Mouse (Mus musculus) G1E (cell line): Measurements from ENCODE around the gene Zeb2. TPM values are rescaled to one million over a fixed set of nuclear protein-coding genes. Genes with fewer than 3 reads are reported as not detected.

Experiments used
- ATAC-seq: 2 replicates; pipeline ENCODE4 v1.8.0; 2016; ENCODE audit warnings: mild to moderate bottlenecking; ENCODE audit not compliant: insufficient number of reproducible peaks, poor library complexity, low FRiP score, severe bottlenecking; ENCODE audit errors: extremely low read depth
- DNase-seq: peaks from one replicate; pipeline ENCODE4 v3.0.0; 2012; ENCODE audit warnings: low spot score
- H3K27me3 ChIP-seq: 2 replicates; pipeline ENCODE4 v1.6.1; 2012; ENCODE audit warnings: mild to moderate bottlenecking, low read length, inconsistent platforms; ENCODE audit not compliant: insufficient read depth
- H3K36me3 ChIP-seq: replicated peaks from 2 replicates; pipeline ENCODE3; 2012; ENCODE audit warnings: mild to moderate bottlenecking, inconsistent platforms
- H3K4me1 ChIP-seq: 2 replicates; pipeline ENCODE4 v1.6.1; 2012; ENCODE audit warnings: low read depth, low read length, inconsistent platforms, mixed read lengths; ENCODE audit not compliant: insufficient read depth
- H3K4me3 ChIP-seq: 2 replicates; pipeline ENCODE4 v1.5.1; 2012; ENCODE audit warnings: low read depth, mild to moderate bottlenecking, inconsistent platforms, low read length, moderate library complexity, mixed read lengths
- H3K9me3 ChIP-seq: replicated peaks from 2 replicates; pipeline ENCODE4 v1.6.1; 2012; ENCODE audit warnings: inconsistent platforms
- CTCF ChIP-seq: IDR thresholded peaks from 2 replicates; pipeline ENCODE4 v1.5.1; 2012; ENCODE audit warnings: low read depth, low read length, inconsistent platforms, mixed read lengths
- GATA1 ChIP-seq: IDR thresholded peaks from 2 replicates; pipeline ENCODE4 v1.6.1; 2012; ENCODE audit warnings: borderline replicate concordance, low read length, inconsistent platforms, mixed read lengths
- GATA2 ChIP-seq: IDR thresholded peaks from 2 replicates; pipeline ENCODE4 v1.6.1; 2012; ENCODE audit warnings: low read depth, low read length, inconsistent platforms, borderline replicate concordance
- POLR2AphosphoS5 ChIP-seq: IDR thresholded peaks from 2 replicates; pipeline ENCODE4 v1.6.1; 2012; ENCODE audit warnings: low read depth, low read length, inconsistent platforms; ENCODE audit not compliant: insufficient replicate concordance
- TAL1 ChIP-seq: conservative IDR thresholded peaks from 2 replicates; pipeline ENCODE4 v1.6.1; 2012; ENCODE audit warnings: low read depth, low read length, inconsistent platforms, mixed read lengths
- polyA plus RNA-seq: library from polyadenylated mRNA; stranded (reverse); fragments of >175 nt; gene quantifications from 2 replicates; pipeline ENCODE4 v1.2.3, GENCODE M21; 2012
- total RNA-seq, 2 experiments: library from RNA; stranded (forward) in 1 of 2; stranded (reverse) in 1 of 2; fragments of 200-1000 nt in 1 of 2; fragments of >200 nt in 1 of 2; fragmentation: Nextera tagmentation in 1 of 2; gene quantifications; 2 replicates each; pipeline ENCODE4 v1.2.3; 2014 to 2017

Gene Zeb2
- total and polyA plus RNA-seq, 3 experiments, result 5.6 to 216 (median 79.0) TPM

- no peak for ATAC-seq
- Histone ChIP-seq H3K36me3 (no peaks in the 10 kb centered on the region), H3K4me1 (peaks cover 7% of the 10 kb centered on the region), H3K27me3 (no peaks in the 10 kb centered on the region), H3K9me3 (no peaks in the 10 kb centered on the region), H3K4me3 (no peak overlapping the region)
- no peak for DNase-seq
- TF ChIP-seq GATA2, result no peak
- no peak for TF ChIP-seq POLR2AphosphoS5
- TF ChIP-seq TAL1, result no peak
- no peak for TF ChIP-seq CTCF
- TF ChIP-seq GATA1, result no peak
These were observed 151.2 kb downstream of the Zeb2 start for GRCm38 (mm10) chr2:44965834-44966555.

- no peaks in the 10 kb centered on the region for H3K27me3 ChIP-seq
- no peak overlapping the region for H3K4me3 ChIP-seq
- peaks cover 4% of the 10 kb centered on the region; the same call in 1 of the 2 replicates for H3K4me1 ChIP-seq
- DNase-seq (no peak), ATAC-seq (peak; percentile 15; the same call in 1 of the 2 replicates)
- H3K9me3 ChIP-seq, result no peaks in the 10 kb centered on the region
- TF ChIP-seq TAL1, result no peak
- TF ChIP-seq GATA1, result no peak
- no peak for TF ChIP-seq POLR2AphosphoS5
- no peak for TF ChIP-seq CTCF
- TF ChIP-seq GATA2, result no peak
- H3K36me3 ChIP-seq, result no peaks in the 10 kb centered on the region
These were observed 154.6 kb downstream of the Zeb2 start for GRCm38 (mm10) chr2:44962620-44963019.

GRCm38 (mm10) chr2:44961192-44961591 lies 156.0 kb downstream of the Zeb2 start:
- DNase-seq (no peak), ATAC-seq (no peak)
- Histone ChIP-seq H3K4me1 (peaks cover 6% of the 10 kb centered on the region; the same call in 1 of the 2 replicates), H3K4me3 (no peak overlapping the region), H3K9me3 (no peaks in the 10 kb centered on the region), H3K27me3 (no peaks in the 10 kb centered on the region), H3K36me3 (no peaks in the 10 kb centered on the region)
- TF ChIP-seq CTCF (no peak), POLR2AphosphoS5 (no peak), TAL1 (no peak), GATA1 (no peak), GATA2 (no peak)

- DNase-seq, result no peak
- Histone ChIP-seq H3K4me1 (peaks cover 11% of the 10 kb centered on the region; the same call in 1 of the 2 replicates), H3K4me3 (no peak overlapping the region), H3K9me3 (no peaks in the 10 kb centered on the region), H3K36me3 (no peaks in the 10 kb centered on the region), H3K27me3 (no peaks in the 10 kb centered on the region)
- ATAC-seq, result no peak
- TF ChIP-seq POLR2AphosphoS5, result no peak
- TF ChIP-seq CTCF, result no peak
- no peak for TF ChIP-seq GATA1
- TF ChIP-seq GATA2, result no peak
- TF ChIP-seq TAL1, result no peak
These were observed 156.6 kb downstream of the Zeb2 start for GRCm38 (mm10) chr2:44960561-44960960.

GRCm38 (mm10) chr2:44957329-44957797 lies 159.8 kb downstream of the Zeb2 start:
- no peak for DNase-seq
- H3K4me3 ChIP-seq, result no peak overlapping the region
- TF ChIP-seq CTCF (no peak), GATA1 (no peak), GATA2 (no peak), POLR2AphosphoS5 (no peak), TAL1 (no peak)
- H3K27me3 ChIP-seq, result no peaks in the 10 kb centered on the region
- no peak for ATAC-seq
- H3K9me3 ChIP-seq, result no peaks in the 10 kb centered on the region
- no peaks in the 10 kb centered on the region for H3K36me3 ChIP-seq
- peaks cover 26% of the 10 kb centered on the region for H3K4me1 ChIP-seq

- DNase-seq (no peak), ATAC-seq (no peak)
- H3K27me3 ChIP-seq, result no peaks in the 10 kb centered on the region
- no peaks in the 10 kb centered on the region for H3K36me3 ChIP-seq
- H3K4me1 ChIP-seq, result peaks cover 26% of the 10 kb centered on the region
- no peak for TF ChIP-seq CTCF
- TF ChIP-seq POLR2AphosphoS5, result no peak
- no peak for TF ChIP-seq TAL1
- TF ChIP-seq GATA1, result no peak
- no peak for TF ChIP-seq GATA2
- no peak overlapping the region for H3K4me3 ChIP-seq
- no peaks in the 10 kb centered on the region for H3K9me3 ChIP-seq
These were observed 161.0 kb downstream of the Zeb2 start for GRCm38 (mm10) chr2:44956232-44956631.
